Mouse (Mus musculus) intestine, embryonic 16.5 days (tissue): ENCODE data around the gene Cd300c. TPM values are rescaled to one million over a fixed set of nuclear protein-coding genes. Genes with fewer than 3 reads are reported as not detected.
"Not testable (repeated sequence)": the region's sequence is repeated elsewhere in the genome, so short reads cannot be mapped to it uniquely, and the experiment has no call there.

Source experiments
- ATAC-seq: fragments of 200-750 bp; cut with Nextera tagmentation; 2 replicates; pipeline ENCODE4 v1.8.0; 2017; ENCODE audit warnings: moderate TSS enrichment, moderate library complexity
- H3K27ac ChIP-seq: fragments of 300-500 bp; sonication (generic); 2 replicates; pipeline ENCODE4 v1.5.1; 2014; ENCODE audit warnings: mild to moderate bottlenecking, low read length
- H3K27me3 ChIP-seq: fragments of 300-500 bp; sonication (generic); replicated peaks from 2 replicates; pipeline ENCODE4 v1.6.1; 2014; ENCODE audit warnings: low read length, control low read depth, mixed read lengths; ENCODE audit not compliant: control insufficient read depth, insufficient read depth
- H3K36me3 ChIP-seq: fragments of 300-500 bp; sonication (generic); 2 replicates; pipeline ENCODE4 v1.6.1; 2014; ENCODE audit warnings: low read length, control low read depth; ENCODE audit not compliant: control insufficient read depth, insufficient read depth
- H3K4me1 ChIP-seq: fragments of 300-500 bp; sonication (generic); 2 replicates; pipeline ENCODE4 v1.6.1; 2014; ENCODE audit warnings: low read length, control low read depth, mixed read lengths; ENCODE audit not compliant: control insufficient read depth, insufficient read depth
- H3K4me2 ChIP-seq: fragments of 300-500 bp; sonication (generic); 2 replicates; pipeline ENCODE4 v1.6.1; 2014; ENCODE audit warnings: low read depth, low read length, control low read depth
- H3K4me3 ChIP-seq: fragments of 300-500 bp; sonication (generic); 2 replicates; pipeline ENCODE4 v1.5.1; 2014; ENCODE audit warnings: mild to moderate bottlenecking, low read length
- H3K9ac ChIP-seq: fragments of 300-500 bp; sonication (generic); 2 replicates; pipeline ENCODE4 v1.6.1; 2014; ENCODE audit warnings: low read depth, low read length
- H3K9me3 ChIP-seq: fragments of 300-500 bp; sonication (generic); 2 replicates; pipeline ENCODE4 v1.6.1; 2016; ENCODE audit warnings: low read length, control low read depth; ENCODE audit not compliant: control insufficient read depth
- WGBS: fragments of 180-500 bp; shearing (Covaris S2); extraction: QIAGEN DNeasy Blood & Tissue Kit; methylation state at CpG from one replicate; pipeline ENCODE4 v1.1.7; 2014; 5-methylcytosine and 5-hydroxymethylcytosine counted together
- polyA plus RNA-seq: library from polyadenylated mRNA; unstranded; fragments of >200 nt; fragmentation: Nextera tagmentation; extraction: Ambion mirVana; gene quantifications from 2 replicates; pipeline ENCODE4 v1.2.1, GENCODE M21; 2015

The Cd300c gene
- not detected in 2 replicates for polyA plus RNA-seq

DNA sequence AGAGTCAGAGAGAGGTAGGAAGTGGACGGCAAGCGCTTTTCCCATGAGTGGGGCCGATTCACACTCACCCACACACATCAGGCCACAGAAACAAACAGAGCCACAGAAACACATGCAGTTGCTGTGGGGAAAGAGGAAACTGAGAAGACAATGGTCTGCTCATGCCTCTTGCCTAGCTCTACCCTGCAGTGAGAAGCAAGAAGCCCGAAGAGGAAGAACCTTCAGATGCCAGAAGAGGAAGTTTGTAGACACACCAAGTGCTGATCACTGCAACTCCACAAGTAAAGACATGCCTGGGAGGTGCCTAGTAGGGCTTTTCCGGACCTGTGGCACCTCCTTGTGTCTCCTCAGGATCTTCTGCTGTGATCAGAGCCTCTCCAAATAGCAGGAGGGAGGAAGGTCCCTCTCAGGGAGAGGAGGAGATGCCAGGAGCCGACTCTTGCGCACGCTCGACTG lies at the start of gene Cd300c:
Gene Cd300c, minus strand, starts transcription at position 406 of the 456 bp plus-strand sequence.
- no peak for ATAC-seq
- 85% methylated on average over 9 of the region's 9 CpGs for WGBS
- no peaks in the 10 kb centered on the region for H3K36me3 ChIP-seq
- H3K4me2 ChIP-seq, result no peak within 1 kb of the TSS
- no peak within 1 kb of the TSS for H3K27ac ChIP-seq
- no peak within 1 kb of the TSS for H3K9ac ChIP-seq
- no peak within 1 kb of the TSS for H3K4me3 ChIP-seq
- no peaks in the 10 kb centered on the region for H3K27me3 ChIP-seq
- no peaks in the 10 kb centered on the region; the same call in 1 of the 2 replicates for H3K9me3 ChIP-seq
- H3K4me1 ChIP-seq, result no peaks in the 10 kb centered on the region

DNA sequence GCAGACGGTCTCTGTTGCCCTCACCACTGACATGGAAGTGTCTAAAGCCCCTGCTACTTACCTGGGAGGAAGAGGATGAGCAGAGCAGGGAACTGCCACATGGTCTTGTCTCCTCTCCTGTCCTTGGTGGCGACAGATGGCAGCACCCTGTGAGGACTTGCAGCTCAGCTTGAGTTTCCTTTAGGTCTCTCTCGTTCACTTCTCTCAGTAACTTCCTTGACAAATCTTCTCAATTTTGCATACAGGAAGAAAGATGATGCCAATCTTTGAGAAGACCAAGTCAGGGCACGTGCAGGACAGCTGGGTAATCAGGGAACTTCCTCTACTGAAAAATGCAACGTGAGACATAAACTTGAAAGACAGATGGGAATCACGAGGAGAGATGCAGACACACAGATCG lies 47.1 kb upstream of the Cd300c start, which contains the start of gene Cd300ld2:
Gene Cd300ld2, minus strand, starts transcription at position 101 of the 400 bp plus-strand sequence.
- H3K4me2 ChIP-seq, H3K9me3 ChIP-seq, H3K4me3 ChIP-seq, H3K27me3 ChIP-seq, H3K9ac ChIP-seq, H3K4me1 ChIP-seq, H3K36me3 ChIP-seq, H3K27ac ChIP-seq, ATAC-seq: not testable (repeated sequence)
- WGBS, result no CpG with 5 or more reads among the region's 7 CpGs

DNA sequence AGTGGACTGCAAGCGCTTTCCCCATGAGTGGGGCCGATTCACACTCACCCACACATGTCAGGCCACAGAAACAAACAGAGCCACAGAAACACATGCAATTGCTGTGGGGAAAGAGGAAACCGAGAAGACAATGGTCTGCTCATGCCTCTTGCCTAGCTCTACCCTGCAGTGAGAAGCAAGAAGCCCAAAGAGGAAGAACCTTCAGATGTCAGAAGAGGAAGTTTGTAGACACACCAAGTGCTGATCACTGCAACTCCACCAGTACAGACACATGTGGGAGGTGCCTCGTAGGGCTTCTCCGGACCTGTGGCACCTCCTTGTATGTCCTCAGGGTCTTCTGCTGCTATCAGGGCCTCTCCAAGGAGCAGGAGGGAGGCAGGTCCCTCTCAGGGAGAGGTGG lies 35.1 kb upstream of the Cd300c start:
- Histone ChIP-seq H3K4me1 (no peaks in the 10 kb centered on the region), H3K9ac (no peak overlapping the region), H3K27me3 (no peaks in the 10 kb centered on the region), H3K4me3 (no peak overlapping the region), H3K4me2 (no peak overlapping the region), H3K9me3 (no peaks in the 10 kb centered on the region), H3K36me3 (no peaks in the 10 kb centered on the region), H3K27ac (no peak overlapping the region)
- no peak for ATAC-seq
- WGBS, result 84% methylated on average over 5 of the region's 5 CpGs

DNA sequence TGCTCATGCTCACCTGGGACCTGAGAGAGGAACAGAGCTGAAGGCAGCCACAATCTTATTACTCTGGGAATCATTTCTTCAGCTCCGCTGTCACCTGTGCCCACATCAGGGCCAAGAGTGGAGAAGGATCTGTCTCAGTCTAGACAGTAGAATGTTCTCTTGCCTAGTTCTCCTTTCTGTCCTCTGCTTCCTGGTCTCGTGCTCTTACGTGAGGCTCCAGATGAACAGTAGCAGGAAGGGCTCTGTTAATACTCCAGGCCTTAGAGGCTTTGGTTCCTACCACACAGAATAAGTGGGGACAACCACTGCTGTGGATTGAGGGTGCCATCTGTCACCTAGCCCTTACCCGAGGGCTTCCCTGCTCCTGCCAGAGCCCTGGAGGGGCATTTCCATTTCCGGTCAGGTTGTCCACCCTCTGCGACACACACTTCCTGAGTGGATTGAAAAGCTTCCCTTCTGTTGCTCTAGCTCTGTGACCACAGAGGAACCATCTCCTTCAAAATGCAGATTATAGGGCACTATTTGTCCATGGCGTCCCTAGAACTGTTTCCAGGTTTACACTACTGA lies 32.6 kb upstream of the Cd300c start, which contains the start of gene Cd300c2:
Gene Cd300c2, minus strand, starts transcription at position 407 of the 567 bp plus-strand sequence.
- ATAC-seq, result no peak
- 73% methylated on average over 7 of the region's 7 CpGs for WGBS
- H3K27me3 ChIP-seq, result no peaks in the 10 kb centered on the region
- no peaks in the 10 kb centered on the region for H3K9me3 ChIP-seq
- no peak within 1 kb of the TSS for H3K27ac ChIP-seq
- no peaks in the 10 kb centered on the region for H3K36me3 ChIP-seq
- no peak within 1 kb of the TSS for H3K4me3 ChIP-seq
- no peak within 1 kb of the TSS for H3K9ac ChIP-seq
- no peak within 1 kb of the TSS for H3K4me2 ChIP-seq
- no peaks in the 10 kb centered on the region for H3K4me1 ChIP-seq

DNA sequence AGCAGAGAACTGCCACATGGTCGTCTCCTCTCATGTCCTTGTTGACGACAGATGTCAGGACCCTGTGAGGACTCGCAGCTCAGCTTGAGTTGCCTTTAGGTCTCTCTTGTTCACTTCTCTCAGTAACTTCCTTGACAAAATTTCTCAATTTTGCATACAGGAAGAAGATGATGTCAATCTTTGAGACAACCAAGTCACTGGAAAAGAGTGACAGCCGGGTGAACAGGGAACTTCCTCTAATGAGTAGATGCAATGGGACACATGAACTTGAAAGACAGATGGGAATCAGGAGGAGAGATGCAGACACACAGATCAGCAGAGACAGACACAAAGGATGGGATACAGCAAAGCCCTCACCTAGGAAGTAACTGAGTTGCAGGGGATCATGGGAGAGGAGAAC lies 20.8 kb upstream of the Cd300c start, which contains the start of gene Cd300ld:
Gene Cd300ld, minus strand, starts transcription at position 130 of the 400 bp plus-strand sequence.
- Histone ChIP-seq H3K9ac (no peak within 1 kb of the TSS), H3K4me1 (no peaks in the 10 kb centered on the region), H3K27ac (no peak within 1 kb of the TSS), H3K36me3 (no peaks in the 10 kb centered on the region), H3K27me3 (no peaks in the 10 kb centered on the region), H3K4me3 (no peak within 1 kb of the TSS), H3K4me2 (no peak within 1 kb of the TSS), H3K9me3 (no peaks in the 10 kb centered on the region)
- 74% methylated on average over 4 of the region's 4 CpGs for WGBS
- ATAC-seq, result no peak

DNA sequence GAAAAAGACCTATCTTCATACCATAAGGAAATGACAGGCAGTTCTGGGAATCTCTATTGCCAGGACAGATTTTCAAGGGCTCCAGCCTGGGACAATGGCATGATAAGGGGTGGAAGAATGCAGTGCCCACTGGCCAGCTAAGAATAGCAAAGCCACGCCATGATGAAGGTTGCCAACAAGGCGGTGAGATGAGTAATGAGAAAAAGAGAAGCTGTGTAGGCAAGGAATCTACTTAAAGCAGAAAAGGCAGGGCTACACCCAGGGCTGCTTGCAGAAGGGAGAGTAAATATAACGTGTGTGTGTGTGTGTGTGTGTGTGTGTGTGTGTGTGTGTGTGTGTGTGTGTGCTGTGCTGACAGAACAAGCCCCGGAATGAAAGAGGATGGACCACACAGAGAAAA lies 12.9 kb upstream of the Cd300c start:
- no peak overlapping the region for H3K27ac ChIP-seq
- no peak overlapping the region for H3K4me2 ChIP-seq
- H3K9me3 ChIP-seq, result 0 out of 2 replicates have a peak, but pooled peaks cover 2% of the 10 kb centered on the region
- no peak overlapping the region for H3K4me3 ChIP-seq
- no peaks in the 10 kb centered on the region for H3K36me3 ChIP-seq
- no peaks in the 10 kb centered on the region for H3K4me1 ChIP-seq
- H3K9ac ChIP-seq, result no peak overlapping the region
- no peak for ATAC-seq
- WGBS, result 70% methylated on average over 4 of the region's 4 CpGs
- no peaks in the 10 kb centered on the region for H3K27me3 ChIP-seq

DNA sequence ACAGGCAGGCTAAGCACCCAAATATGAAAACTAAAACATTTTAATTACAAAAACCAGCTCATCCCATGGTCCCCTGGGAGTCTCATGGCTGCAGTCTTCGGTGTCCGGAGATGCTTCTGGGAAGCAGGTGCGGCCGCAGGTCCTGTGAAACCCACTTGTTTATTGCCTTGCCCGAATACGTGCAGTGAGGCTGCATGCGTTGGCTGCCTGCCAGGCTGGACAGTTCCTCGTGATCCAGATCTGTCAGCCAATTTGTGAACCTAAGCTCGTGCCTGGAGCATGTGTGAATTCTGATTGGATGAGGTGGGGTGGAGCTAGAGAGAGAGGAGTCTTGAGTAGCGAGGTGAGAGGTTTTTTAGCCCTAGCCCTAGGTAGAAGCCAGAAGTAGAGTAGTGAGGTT lies 3.8 kb upstream of the Cd300c start:
- H3K27me3 ChIP-seq, result no peaks in the 10 kb centered on the region
- no peak overlapping the region for H3K27ac ChIP-seq
- no peaks in the 10 kb centered on the region for H3K4me1 ChIP-seq
- WGBS, result 82% methylated on average over 10 of the region's 10 CpGs
- no peak overlapping the region for H3K9ac ChIP-seq
- no peak overlapping the region for H3K4me2 ChIP-seq
- no peak overlapping the region for H3K4me3 ChIP-seq
- H3K36me3 ChIP-seq, result no peaks in the 10 kb centered on the region
- no peak for ATAC-seq
- H3K9me3 ChIP-seq, result peaks cover 3% of the 10 kb centered on the region; the same call in 1 of the 2 replicates

DNA sequence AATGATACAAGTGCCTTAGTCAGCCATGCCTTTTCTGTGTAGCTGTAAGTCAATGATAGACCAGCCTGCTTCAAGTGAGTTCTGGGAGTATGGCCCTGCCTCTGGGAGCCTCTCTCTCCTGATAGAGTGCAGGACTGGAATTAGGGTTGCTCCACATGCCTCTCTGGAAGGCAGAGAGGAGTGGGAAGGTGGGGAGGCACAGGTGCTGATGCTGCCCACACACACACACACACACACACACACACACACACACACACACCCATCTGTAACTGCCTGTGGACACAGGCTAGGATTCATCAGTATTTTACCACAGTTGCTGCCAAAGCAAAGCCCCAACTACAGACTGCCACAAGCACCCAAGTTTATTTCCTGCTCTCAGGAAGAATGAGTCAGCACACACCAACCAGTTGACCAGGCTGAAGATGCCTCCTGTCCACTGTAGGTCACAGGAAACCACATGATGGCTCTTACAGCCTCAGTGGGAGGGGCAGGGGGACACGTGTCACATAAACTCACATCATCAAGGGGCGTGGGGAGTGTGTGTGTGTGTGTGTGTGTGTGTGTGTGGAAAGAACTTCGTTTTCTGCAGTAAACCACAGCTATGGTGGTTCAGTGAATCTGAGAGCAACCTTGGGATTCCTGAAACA lies 3.7 kb downstream of the Cd300c start:
- no peaks in the 10 kb centered on the region for H3K4me1 ChIP-seq
- no peak overlapping the region for H3K9ac ChIP-seq
- no peaks in the 10 kb centered on the region for H3K27me3 ChIP-seq
- no peaks in the 10 kb centered on the region for H3K36me3 ChIP-seq
- H3K27ac ChIP-seq, result no peak overlapping the region
- no peak overlapping the region for H3K4me2 ChIP-seq
- no peak for ATAC-seq
- WGBS, result 56% methylated on average over 3 of the region's 3 CpGs
- no peak overlapping the region for H3K4me3 ChIP-seq
- H3K9me3 ChIP-seq, result no peaks in the 10 kb centered on the region

DNA sequence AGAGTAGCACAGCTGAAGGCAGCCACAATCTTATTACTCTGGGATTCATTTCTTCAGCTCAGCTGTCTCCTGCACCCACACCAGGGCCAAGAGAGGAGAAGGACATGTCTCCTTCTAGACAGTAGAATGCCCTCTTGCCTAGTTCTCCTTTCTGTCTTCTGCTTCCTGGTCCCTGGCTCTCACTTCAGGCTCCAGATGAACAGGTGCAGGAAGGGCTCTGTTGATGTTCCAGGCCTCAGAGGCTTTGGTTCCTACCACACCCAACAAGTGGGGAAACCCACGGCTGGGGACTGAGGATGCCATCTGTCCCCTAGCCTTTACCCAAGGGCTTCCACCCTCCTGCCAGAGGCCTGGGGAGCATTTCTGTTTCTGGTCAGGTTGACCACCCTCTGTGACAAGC lies 8.6 kb downstream of the Cd300c start:
- Histone ChIP-seq H3K27me3 (no peaks in the 10 kb centered on the region), H3K4me2 (no peak overlapping the region), H3K27ac (no peak overlapping the region), H3K4me1 (no peaks in the 10 kb centered on the region), H3K36me3 (no peaks in the 10 kb centered on the region), H3K4me3 (no peak overlapping the region), H3K9me3 (no peaks in the 10 kb centered on the region), H3K9ac (no peak overlapping the region)
- no peak for ATAC-seq
- WGBS, result 84% methylated on average over 1 of the region's 1 CpGs
